Mouse (Mus musculus): ENCODE results near the gene Fry. TPM values are rescaled to one million over a fixed set of nuclear protein-coding genes. Genes with fewer than 3 reads are reported as not detected.

Gene Fry
- total and polyA plus RNA-seq, 3 experiments = 1.9 to 2.3 TPM; not detected in 1

DNA sequence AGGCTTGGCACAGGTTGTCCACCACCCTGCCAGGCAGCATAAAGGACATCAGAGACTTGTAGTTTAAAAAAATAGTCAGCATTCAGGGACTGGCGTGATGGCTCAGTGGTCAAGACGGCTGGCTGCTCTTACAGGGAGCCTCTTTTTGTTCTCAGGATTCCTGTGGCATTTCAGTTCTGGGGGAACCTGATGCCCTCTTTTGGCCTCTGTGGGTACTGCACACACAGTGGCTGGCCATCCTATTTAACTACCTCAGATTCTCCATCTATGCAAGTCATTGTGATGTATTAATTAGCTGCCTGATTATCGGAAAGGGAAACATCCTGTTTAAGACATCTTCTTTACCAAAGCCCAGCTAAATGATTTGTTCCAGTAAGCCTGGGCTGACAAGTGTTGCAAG lies 128.3 kb downstream of the Fry start:
- peak; percentile 23 for DNase-seq (ENCODE audit: low read depth, low spot score)
- Histone ChIP-seq H3K4me3 (ENCODE audit: control insufficient read depth in 1 of 2, insufficient read depth in 1 of 2, low read depth in 2 of 2, low read length in 2 of 2) (no peak overlapping the region), H3K9me3 (replicated peaks; ENCODE audit: insufficient read depth, low read length) (no peaks in the 10 kb centered on the region), H3K79me2 (ENCODE audit: control insufficient read depth, insufficient read depth, low read length, poor library complexity) (no peaks in the 10 kb centered on the region), H3K27me3 (ENCODE audit: control insufficient read depth in 1 of 2, insufficient read depth in 2 of 2, low read length in 2 of 2) (no peaks in the 10 kb centered on the region), H3K27ac (ENCODE audit: control insufficient read depth, low read depth, low read length) (no peak overlapping the region), H3K9ac (ENCODE audit: control insufficient read depth, low read depth, low read length, poor library complexity, severe bottlenecking) (no peak overlapping the region), H3K36me3 (ENCODE audit: control insufficient read depth in 1 of 2, insufficient read depth in 2 of 2, low read length in 2 of 2) (no peaks in the 10 kb centered on the region), H3K4me1 (ENCODE audit: control insufficient read depth in 1 of 2, insufficient read depth in 2 of 2, low read length in 2 of 2) (no peaks in the 10 kb centered on the region)
- peak; percentile 44 for TF ChIP-seq SMC3 (IDR thresholded peaks at IDR 0.05; ENCODE audit: low read depth, low read length)
- TF ChIP-seq SIN3A (IDR thresholded peaks at IDR 0.05; ENCODE audit: low read length) = no peak
- TF ChIP-seq RAD21 (IDR thresholded peaks at IDR 0.05; ENCODE audit: low read depth, low read length) = peak; percentile 26
- TF ChIP-seq CTCF (IDR thresholded peaks at IDR 0.05 in 2 of 3, conservative IDR thresholded peaks at IDR 0.05 in 1 of 3; ENCODE audit: control insufficient read depth in 1 of 3, insufficient read depth in 1 of 3, low read depth in 2 of 3, low read length in 3 of 3, poor library complexity in 1 of 3, severe bottlenecking in 1 of 3) = peak; percentile 34 to 45 (median 37); a peak in 4 of 6 replicates

DNA sequence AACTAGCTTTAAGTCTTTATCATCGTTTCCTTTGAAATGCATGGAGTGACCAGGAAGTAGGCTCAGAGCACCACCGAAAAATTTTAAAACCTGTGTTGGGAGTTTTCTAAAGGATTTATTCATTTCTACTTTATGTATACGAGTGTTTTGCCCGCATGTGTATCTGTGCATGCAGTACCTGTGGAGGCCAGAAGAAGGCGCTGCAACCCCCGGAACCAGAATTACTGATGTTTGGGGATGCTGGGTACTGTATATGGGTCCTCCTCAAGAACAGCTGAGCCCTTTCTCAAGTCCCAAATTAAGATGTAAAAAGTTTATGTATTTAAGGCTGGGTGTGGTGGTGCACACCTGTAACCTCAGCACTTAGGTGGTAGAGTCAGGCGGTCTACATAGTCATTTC lies 139.3 kb downstream of the Fry start:
- Histone ChIP-seq H3K9me3 (replicated peaks; ENCODE audit: insufficient read depth, low read length) (no peaks in the 10 kb centered on the region; the same call in 1 of the 2 replicates), H3K9ac (ENCODE audit: control insufficient read depth, low read depth, low read length, poor library complexity, severe bottlenecking) (no peak overlapping the region), H3K36me3 (ENCODE audit: control insufficient read depth in 1 of 2, insufficient read depth in 2 of 2, low read length in 2 of 2) (no peaks in the 10 kb centered on the region), H3K27ac (ENCODE audit: control insufficient read depth, low read depth, low read length) (no peak overlapping the region), H3K4me3 (ENCODE audit: control insufficient read depth in 1 of 2, insufficient read depth in 1 of 2, low read depth in 2 of 2, low read length in 2 of 2) (no peak overlapping the region), H3K4me1 (ENCODE audit: control insufficient read depth in 1 of 2, insufficient read depth in 2 of 2, low read length in 2 of 2) (no peaks in the 10 kb centered on the region), H3K27me3 (ENCODE audit: control insufficient read depth in 1 of 2, insufficient read depth in 2 of 2, low read length in 2 of 2) (no peaks in the 10 kb centered on the region), H3K79me2 (ENCODE audit: control insufficient read depth, insufficient read depth, low read length, poor library complexity) (no peaks in the 10 kb centered on the region)
- TF ChIP-seq POLR2AphosphoS2 (IDR thresholded peaks at IDR 0.05; ENCODE audit: low read length) (no peak), ZKSCAN1 (IDR thresholded peaks at IDR 0.05; ENCODE audit: low read depth, low read length) (no peak), CHD2 (IDR thresholded peaks at IDR 0.05; ENCODE audit: low read length) (no peak), CTCF (IDR thresholded peaks at IDR 0.05 in 2 of 3, conservative IDR thresholded peaks at IDR 0.05 in 1 of 3; ENCODE audit: control insufficient read depth in 1 of 3, insufficient read depth in 1 of 3, low read depth in 2 of 3, low read length in 3 of 3, poor library complexity in 1 of 3, severe bottlenecking in 1 of 3) (peak; percentile 27 to 39 (median 33); a peak in 5 of 6 replicates), MEF2A (IDR thresholded peaks at IDR 0.05; ENCODE audit: extremely low read depth, insufficient replicate concordance, low read depth, low read length, poor library complexity, severe bottlenecking) (no peak), MYB (IDR thresholded peaks at IDR 0.05; ENCODE audit: low read depth, low read length) (no peak), KAT2A (conservative IDR thresholded peaks at IDR 0.05; ENCODE audit: low read depth, low read length) (no peak), E2F4 (IDR thresholded peaks at IDR 0.05; ENCODE audit: borderline replicate concordance, low read depth, low read length) (no peak)
- no peak for DNase-seq (ENCODE audit: low read depth, low spot score)

DNA sequence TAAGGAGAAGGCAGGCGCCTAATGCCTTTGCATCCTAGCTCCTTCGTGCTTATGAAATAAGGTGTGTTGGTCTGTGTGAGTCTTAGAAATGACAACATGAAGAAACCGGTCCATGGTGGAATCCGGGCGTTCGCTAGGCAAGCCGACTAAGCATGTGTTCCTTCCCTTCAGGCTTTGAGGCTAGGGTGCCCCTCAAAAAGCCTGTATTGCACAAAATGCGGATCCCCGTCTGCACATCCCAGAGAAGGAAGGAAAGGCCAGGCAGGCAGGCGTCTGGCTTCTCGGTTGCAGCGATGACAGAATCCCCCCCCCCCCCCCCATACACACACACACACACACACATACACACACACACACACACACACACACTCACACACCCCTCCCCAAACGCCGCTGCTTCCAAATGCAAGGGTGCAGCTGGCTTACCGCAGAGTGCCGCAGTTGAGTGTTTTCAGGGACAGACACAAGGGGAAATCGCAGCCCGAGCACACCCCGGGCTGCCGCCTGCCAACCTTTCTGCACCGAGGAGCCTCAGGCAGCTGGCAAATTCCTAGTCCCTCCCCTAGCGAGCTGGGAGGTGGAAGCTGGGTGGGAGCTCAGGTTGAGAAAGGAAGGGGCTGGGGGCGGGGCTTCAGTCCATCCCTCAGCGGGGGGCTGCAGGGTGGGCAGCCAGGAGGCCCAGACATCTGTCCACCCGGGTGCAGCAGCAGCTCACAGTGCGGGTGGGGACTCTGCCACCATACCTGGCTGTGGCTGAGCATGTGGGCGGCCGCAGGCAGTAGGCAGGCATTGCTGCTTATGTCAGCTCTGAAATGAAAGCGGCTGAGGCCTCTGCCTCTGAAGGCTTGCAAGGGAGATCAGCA lies 141.0 kb downstream of the Fry start:
- Histone ChIP-seq H3K79me2 (ENCODE audit: control insufficient read depth, insufficient read depth, low read length, poor library complexity) (no peaks in the 10 kb centered on the region), H3K4me1 (ENCODE audit: control insufficient read depth in 1 of 2, insufficient read depth in 2 of 2, low read length in 2 of 2) (no peaks in the 10 kb centered on the region), H3K36me3 (ENCODE audit: control insufficient read depth in 1 of 2, insufficient read depth in 2 of 2, low read length in 2 of 2) (no peaks in the 10 kb centered on the region), H3K27ac (ENCODE audit: control insufficient read depth, low read depth, low read length) (no peak overlapping the region), H3K27me3 (ENCODE audit: control insufficient read depth in 1 of 2, insufficient read depth in 2 of 2, low read length in 2 of 2) (no peaks in the 10 kb centered on the region), H3K9me3 (replicated peaks; ENCODE audit: insufficient read depth, low read length) (no peaks in the 10 kb centered on the region), H3K9ac (ENCODE audit: control insufficient read depth, low read depth, low read length, poor library complexity, severe bottlenecking) (no peak overlapping the region), H3K4me3 (ENCODE audit: control insufficient read depth in 1 of 2, insufficient read depth in 1 of 2, low read depth in 2 of 2, low read length in 2 of 2) (no peak overlapping the region)
- TF ChIP-seq MAFK (IDR thresholded peaks at IDR 0.05; ENCODE audit: borderline replicate concordance, low read depth, low read length) (no peak), SIN3A (IDR thresholded peaks at IDR 0.05; ENCODE audit: low read length) (no peak), TAL1 (IDR thresholded peaks at IDR 0.05; ENCODE audit: low read length) (no peak), EP300 (IDR thresholded peaks at IDR 0.05; ENCODE audit: low read depth in 1 of 2, low read length in 2 of 2) (no peak)
- no peak for DNase-seq (ENCODE audit: low read depth, low spot score)
